Mouse (Mus musculus): ENCODE measurements around the gene D630045J12Rik.

GRCm38 (mm10) chr6:38297580-38298245, 43.9 kb upstream of the D630045J12Rik start:
- no peak for TF ChIP-seq CTCF (IDR thresholded peaks at IDR 0.05; ENCODE audit: low read depth)
- TF ChIP-seq EP300 (IDR thresholded peaks at IDR 0.05; ENCODE audit: low read depth): no peak
